ENCODE assay signal across 10 mouse cellular contexts in genomic region chr8:75018274-75018972, GRCm38 (mm10). TPM values are rescaled to one million over a fixed set of nuclear protein-coding genes. Genes with fewer than 3 reads are reported as not detected.
DNase-seq lines count a peak whose midpoint lies in the region; ATAC-seq and TF ChIP-seq lines count a peak whose summit lies in the region.
"Had no signal": no experiment of that assay in that cellular context is flagged by ENCODE, and none has a peak within 500 bp of the region (broad histone marks: within the 10 kb centered on the region; RNA-seq: fewer than 3 reads in every experiment).

No protein-coding gene starts in this region.

- ATAC-seq in stomach, embryonic 14.5 days (ENCODE audit: insufficient number of reproducible peaks, insufficient read depth, low FRiP score, low read depth): peak; percentile 37
- no peak for ATAC-seq in stomach, postnatal 0 days (ENCODE audit: low FRiP score, low TSS enrichment)
- peak; percentile 84 for ATAC-seq in kidney, embryonic 14.5 days (ENCODE audit: low FRiP score, low TSS enrichment)

- TF ChIP-seq POLR2A in thymus, adult 2 months (IDR thresholded peaks at IDR 0.05; ENCODE audit: control insufficient read depth, extremely low read depth, insufficient read depth, low read length, poor library complexity): no peak

- peaks cover 15% of the 10 kb centered on the region; the same call in 1 of the 2 replicates for H3K36me3 ChIP-seq in stomach, embryonic 14.5 days (ENCODE audit: control insufficient read depth, insufficient read depth, low read length)
- H3K36me3 ChIP-seq in stomach, postnatal 0 days (ENCODE audit: control insufficient read depth, insufficient read depth, low read length): peaks cover 3% of the 10 kb centered on the region; the same call in 1 of the 2 replicates
- H3K36me3 ChIP-seq in kidney, embryonic 14.5 days (ENCODE audit: control insufficient read depth, insufficient read depth, low read length): peaks cover 29% of the 10 kb centered on the region
- H3K36me3 ChIP-seq in thymus, adult 2 months (ENCODE audit: control insufficient read depth, insufficient read depth, low read length): peaks cover 16% of the 10 kb centered on the region

- no peak overlapping the region for H3K9ac ChIP-seq in stomach, embryonic 14.5 days (replicated peaks; ENCODE audit: low read depth, low read length)
- H3K9ac ChIP-seq in stomach, postnatal 0 days (ENCODE audit: low read length): no peak overlapping the region
- no peak overlapping the region for H3K9ac ChIP-seq in kidney, embryonic 14.5 days (ENCODE audit: low read depth, low read length)
- H3K9ac ChIP-seq: heart, embryonic 15.5 days had no signal

- no peak overlapping the region for H3K4me3 ChIP-seq in stomach, embryonic 14.5 days (ENCODE audit: low read depth, low read length)
- no peak overlapping the region for H3K4me3 ChIP-seq in stomach, postnatal 0 days (ENCODE audit: low read depth, low read length)
- no peak overlapping the region for H3K4me3 ChIP-seq in kidney, embryonic 14.5 days (ENCODE audit: low read length)
- no peak overlapping the region for H3K4me3 ChIP-seq in thymus, adult 2 months (ENCODE audit: control insufficient read depth, insufficient read depth, low read length)
- H3K4me3 ChIP-seq: heart, embryonic 15.5 days had no signal

- H3K9me3 ChIP-seq in stomach, embryonic 14.5 days (ENCODE audit: control insufficient read depth, low read depth, low read length): no peaks in the 10 kb centered on the region
- no peaks in the 10 kb centered on the region for H3K9me3 ChIP-seq in stomach, postnatal 0 days (ENCODE audit: control insufficient read depth, low read length)
- H3K9me3 ChIP-seq in kidney, embryonic 14.5 days (ENCODE audit: control insufficient read depth, low read length): no peaks in the 10 kb centered on the region
- H3K9me3 ChIP-seq: heart, embryonic 15.5 days had no signal

- no peak overlapping the region for H3K27ac ChIP-seq in stomach, embryonic 14.5 days (ENCODE audit: low read length)
- H3K27ac ChIP-seq in stomach, postnatal 0 days (replicated peaks): no peak overlapping the region
- no peak overlapping the region; the same call in 1 of the 2 replicates for H3K27ac ChIP-seq in kidney, embryonic 14.5 days (ENCODE audit: low read depth, low read length)
- no peak overlapping the region for H3K27ac ChIP-seq in thymus, adult 2 months (ENCODE audit: control insufficient read depth, insufficient read depth, low read length)
- H3K27ac ChIP-seq: heart, embryonic 15.5 days had no signal

- TF ChIP-seq EP300 in stomach, postnatal 0 days (optimal IDR thresholded peaks at IDR 0.05): no peak

- WGBS in stomach, embryonic 14.5 days: 18% methylated on average over 5 of the region's 5 CpGs
- WGBS in stomach, postnatal 0 days: 25% methylated on average over 5 of the region's 5 CpGs
- 29% methylated on average over 5 of the region's 5 CpGs for WGBS in kidney, embryonic 14.5 days
- WGBS in thymus, adult 2 months: 95% methylated on average over 5 of the region's 5 CpGs

- H3K4me2 ChIP-seq in stomach, embryonic 14.5 days (replicated peaks; ENCODE audit: low read depth, low read length): no peak overlapping the region
- no peak overlapping the region for H3K4me2 ChIP-seq in stomach, postnatal 0 days (replicated peaks; ENCODE audit: low read depth)
- H3K4me2 ChIP-seq in kidney, embryonic 14.5 days (replicated peaks; ENCODE audit: low read depth, low read length): no peak overlapping the region
- H3K4me2 ChIP-seq: heart, embryonic 15.5 days had no signal

- peak; percentile 64 for DNase-seq in heart, adult 11 months
- no peak for DNase-seq in heart, postnatal 25 days (ENCODE audit: low spot score)
- DNase-seq in stomach, postnatal 0 days (ENCODE audit: low spot score): no peak
- DNase-seq in layer of hippocampus, adult 8-10 months (ENCODE audit: low spot score in 2 of 2): no peak
- DNase-seq in frontal cortex, postnatal 10 days (ENCODE audit: low spot score in 2 of 2): no peak
- no peak for DNase-seq in thymus, adult 2 months
- DNase-seq: spleen, adult 18-20 months had no signal

- intact Hi-C loops in heart, postnatal 25 days (cut with DNase I): no loop called here

- TF ChIP-seq CTCF in stomach, postnatal 0 days (IDR thresholded peaks at IDR 0.05; ENCODE audit: low read depth): no peak
- TF ChIP-seq CTCF in thymus, adult 2 months (IDR thresholded peaks at IDR 0.05; ENCODE audit: borderline replicate concordance, control insufficient read depth, extremely low read depth, insufficient read depth, low read length, poor library complexity): no peak

- no peaks in the 10 kb centered on the region for H3K27me3 ChIP-seq in stomach, embryonic 14.5 days (ENCODE audit: control insufficient read depth, insufficient read depth, low read length)
- no peaks in the 10 kb centered on the region for H3K27me3 ChIP-seq in stomach, postnatal 0 days (ENCODE audit: control insufficient read depth, insufficient read depth, low read length)
- no peaks in the 10 kb centered on the region for H3K27me3 ChIP-seq in kidney, embryonic 14.5 days (ENCODE audit: control insufficient read depth, insufficient read depth, low read length)
- H3K27me3 ChIP-seq in thymus, adult 2 months (ENCODE audit: control insufficient read depth, insufficient read depth, low read length): no peaks in the 10 kb centered on the region
- H3K27me3 ChIP-seq: heart, embryonic 15.5 days had no signal

- no peaks in the 10 kb centered on the region for H3K4me1 ChIP-seq in stomach, embryonic 14.5 days (ENCODE audit: control insufficient read depth, insufficient read depth, low read length)
- H3K4me1 ChIP-seq in stomach, postnatal 0 days (replicated peaks; ENCODE audit: control insufficient read depth, insufficient read depth): no peaks in the 10 kb centered on the region
- H3K4me1 ChIP-seq in kidney, embryonic 14.5 days (ENCODE audit: control insufficient read depth, insufficient read depth, low read length): peaks cover 3% of the 10 kb centered on the region
- H3K4me1 ChIP-seq in thymus, adult 2 months (replicated peaks; ENCODE audit: control insufficient read depth, insufficient read depth, low read length): 0 out of 2 replicates have a peak, but pooled peaks cover 3% of the 10 kb centered on the region

RNA-seq across cellular contexts. Expression of gene Tom1, which starts 15.1 kb away (rescaled TPM):
- 10 to 100 TPM; 56.2 to 63.1 TPM for total RNA-seq in heart, postnatal 25 days (2021)
- polyA plus RNA-seq in stomach, embryonic 14.5 days (2014; fragmentation: Nextera tagmentation; extraction: Ambion mirVana): 24.1 and 27.5 TPM in 2 replicates
- polyA plus RNA-seq in stomach, postnatal 0 days (2015; fragmentation: Nextera tagmentation; extraction: Ambion mirVana): 39.2 and 45.6 TPM in 2 replicates
- polyA plus RNA-seq in kidney, embryonic 14.5 days (2014; fragmentation: Nextera tagmentation; extraction: Ambion mirVana): 20.1 and 29.1 TPM in 2 replicates
- total RNA-seq in layer of hippocampus, adult 8-10 months (2022): 10 to 100 TPM; 33.4 to 45.8 (median 37.3) TPM
- polyA plus RNA-seq in thymus, adult 2 months (2012; rRNA removed): 31.7 and 41.9 TPM in 2 replicates

RNA-seq across cellular contexts. Expression of gene Hmgxb4, which starts 25.3 kb away (rescaled TPM):
- 10 to 100 TPM; 12.4 to 16.3 TPM for total RNA-seq in heart, postnatal 25 days (2021)
- 44.4 and 51.5 TPM in 2 replicates for polyA plus RNA-seq in stomach, embryonic 14.5 days (2014; fragmentation: Nextera tagmentation; extraction: Ambion mirVana)
- 9.9 and 11.4 TPM in 2 replicates for polyA plus RNA-seq in stomach, postnatal 0 days (2015; fragmentation: Nextera tagmentation; extraction: Ambion mirVana)
- 45.6 and 55.4 TPM in 2 replicates for polyA plus RNA-seq in kidney, embryonic 14.5 days (2014; fragmentation: Nextera tagmentation; extraction: Ambion mirVana)
- total RNA-seq in layer of hippocampus, adult 8-10 months (2022): 10 to 100 TPM; 26.2 to 29.8 (median 27.6) TPM
- 25.6 and 28.7 TPM in 2 replicates for polyA plus RNA-seq in thymus, adult 2 months (2012; rRNA removed)
